Mouse (Mus musculus): ENCODE data around the gene Cluh. TPM values are rescaled to one million over a fixed set of nuclear protein-coding genes. Genes with fewer than 3 reads are reported as not detected.

Cluh gene
- 41.0 to 44.0 TPM (median 42.0 TPM) in 4 replicates for total RNA-seq (2023)

DNA sequence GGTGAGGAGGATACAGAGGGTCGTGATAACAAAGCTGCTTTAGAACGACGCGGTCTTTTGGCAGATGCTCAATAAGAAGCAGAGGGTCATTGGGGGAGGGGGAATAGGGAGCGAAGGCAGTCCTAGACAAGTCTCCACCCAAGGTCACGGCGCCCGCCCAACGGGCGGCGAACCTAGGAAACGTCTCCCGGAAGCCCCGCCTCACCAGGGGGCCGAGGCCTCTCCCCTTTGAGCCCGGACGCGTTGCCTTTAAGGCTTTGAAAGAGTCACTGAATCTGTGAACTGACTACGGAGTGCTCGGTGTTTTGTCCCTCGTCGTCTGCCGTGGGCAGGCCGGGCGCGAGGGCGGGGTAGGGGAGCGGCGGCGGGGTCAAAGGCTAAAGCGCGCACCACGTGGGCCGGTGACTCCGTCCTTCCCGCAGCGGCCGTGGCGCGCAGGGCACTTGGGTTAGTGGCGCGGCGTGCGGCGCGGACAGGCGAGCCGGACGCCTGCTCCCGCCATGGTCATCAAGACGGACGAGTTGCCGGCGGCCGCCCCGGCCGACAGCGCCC is at the start of gene Cluh:
Gene Cluh, plus strand, starts transcription at position 401 of the 552 bp plus-strand sequence.

DNA sequence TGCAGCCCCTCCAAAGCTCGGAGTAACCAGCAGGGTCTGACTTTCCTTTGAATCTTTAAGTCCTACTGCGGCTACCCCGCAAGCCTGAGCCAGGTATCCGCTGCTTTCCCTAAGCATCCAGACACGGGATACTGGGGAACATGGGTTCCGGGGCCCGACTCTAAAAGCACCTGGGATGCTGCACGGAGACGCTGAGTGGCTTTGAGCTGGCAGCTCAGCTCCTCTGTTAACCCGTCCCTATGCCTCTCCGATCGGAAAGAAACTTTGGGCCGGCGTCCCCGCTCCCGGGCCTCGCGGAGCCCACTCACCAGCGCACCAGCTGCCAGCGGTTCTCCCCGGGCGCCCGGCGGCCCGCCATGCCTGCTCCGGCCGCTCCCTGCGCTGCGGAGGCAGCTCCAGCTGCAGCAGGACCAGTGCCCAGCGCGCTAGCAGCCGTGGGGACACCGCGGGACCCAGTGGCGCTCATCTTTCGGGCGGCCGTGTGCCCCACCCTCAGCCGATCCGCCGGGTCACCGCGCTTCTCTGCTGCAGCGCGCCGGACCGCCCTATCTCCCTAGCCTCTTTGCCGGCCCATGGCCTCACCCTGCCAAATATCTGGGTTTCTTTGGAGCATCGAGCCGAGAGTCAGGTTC is 38.6 kb upstream of the Cluh start, which contains the start of gene Rap1gap2:
Gene Rap1gap2, minus strand, starts transcription at position 371 of the 632 bp plus-strand sequence.

DNA sequence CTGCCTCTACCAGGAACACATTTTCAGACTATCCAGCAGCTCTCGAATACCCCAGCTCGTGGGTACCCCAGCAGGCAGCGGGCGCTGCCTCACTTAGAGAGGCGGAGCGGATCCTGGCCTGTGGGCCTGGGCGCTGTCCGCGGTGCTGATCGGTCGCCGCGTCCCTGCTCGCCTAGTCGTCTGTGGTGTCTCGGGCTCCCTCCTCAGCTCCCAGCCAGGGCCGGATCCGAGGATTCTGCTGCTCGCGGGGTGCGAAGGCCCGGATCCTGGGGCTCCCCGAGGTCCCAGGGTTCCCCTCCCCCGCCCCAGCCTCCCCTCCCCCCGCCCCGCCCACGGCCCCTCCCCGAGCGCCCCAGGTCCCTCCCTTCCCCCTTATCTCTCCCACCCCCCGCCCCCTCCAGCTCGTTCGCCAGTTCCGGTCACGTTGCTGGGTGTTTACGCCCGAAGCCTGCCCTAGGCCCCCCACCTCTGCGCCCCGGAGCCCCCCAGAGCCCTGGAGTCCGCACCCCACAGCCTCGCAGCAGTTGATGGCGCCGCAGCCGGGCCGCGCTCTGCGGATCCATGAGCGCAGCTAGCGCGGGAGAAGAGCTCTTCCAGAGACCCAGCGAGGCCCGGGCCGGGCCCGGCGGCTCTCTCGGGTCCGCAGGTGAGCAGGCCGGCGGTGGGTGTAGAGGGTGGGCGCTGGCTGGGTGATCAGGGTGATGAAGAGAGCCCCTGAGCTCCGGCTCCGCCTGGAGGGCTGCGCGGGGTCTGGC is 29.9 kb upstream of the Cluh start, which contains the start of gene Ccdc92b:
Gene Ccdc92b, plus strand, starts transcription at position 405 of the 755 bp plus-strand sequence.

Other genes starting within 250 kb of the Cluh start
- gene Rap1gap2, start 38.6 kb upstream of the Cluh start, total RNA-seq (2023): 3.5 to 5.8 TPM (median 5.5 TPM) in 4 replicates
- gene Ccdc92b, start 29.9 kb upstream of the Cluh start, total RNA-seq (2023): not detected in 4 replicates
- gene Pafah1b1, start 75.2 kb downstream of the Cluh start, total RNA-seq (2023): 116 to 154 TPM (median 131 TPM) in 4 replicates
- gene Mettl16, start 121.3 kb downstream of the Cluh start, total RNA-seq (2023): 43.6 to 52.2 TPM (median 47.9 TPM) in 4 replicates
- 121 to 138 TPM (median 128 TPM) in 4 replicates for gene Mnt, start 181.4 kb downstream of the Cluh start, total RNA-seq (2023)
- gene Sgsm2, start 247.6 kb downstream of the Cluh start, total RNA-seq (2023): 5.0 to 7.3 TPM (median 6.1 TPM) in 4 replicates
- gene Tsr1, start 248.6 kb downstream of the Cluh start, total RNA-seq (2023): 66.2 to 80.9 TPM (median 70.6 TPM) in 4 replicates

Data from B cell, adult 62 days (primary cell).